Mouse (Mus musculus) cerebellum, adult 11 months (tissue): ENCODE data around the gene Col18a1.

Experiments
- DNase-seq: peaks from one replicate; pipeline ENCODE4 v3.0.0; 2022

Col18a1 gene

GRCm38 (mm10) chr10:77165963-77166717 is at the start of gene Col18a1:
Col18a1 (minus strand) TSS chr10:77166548.
- DNase-seq: no peak

GRCm38 (mm10) chr10:77215641-77216040 is 49.3 kb upstream of the Col18a1 start:
- DNase-seq: no peak

- no peak for DNase-seq
Observed at GRCm38 (mm10) chr10:77214586-77214985, 48.2 kb upstream of the Col18a1 start.

GRCm38 (mm10) chr10:77213483-77213882 is 47.1 kb upstream of the Col18a1 start:
- no peak for DNase-seq

- no peak for DNase-seq
Observed at GRCm38 (mm10) chr10:77212354-77213120, 46.2 kb upstream of the Col18a1 start.

GRCm38 (mm10) chr10:77211116-77211570 is 44.8 kb upstream of the Col18a1 start:
- no peak for DNase-seq

- DNase-seq: no peak
Observed at GRCm38 (mm10) chr10:77210666-77211065, 44.3 kb upstream of the Col18a1 start.

- DNase-seq: no peak
Observed at GRCm38 (mm10) chr10:77209261-77209660, 42.9 kb upstream of the Col18a1 start.

- no peak for DNase-seq
Observed at GRCm38 (mm10) chr10:77206565-77207079, 40.3 kb upstream of the Col18a1 start.

GRCm38 (mm10) chr10:77206134-77206533 is 39.8 kb upstream of the Col18a1 start:
- DNase-seq: no peak

- DNase-seq: no peak
Observed at GRCm38 (mm10) chr10:77203960-77204359, 37.6 kb upstream of the Col18a1 start.

GRCm38 (mm10) chr10:77201919-77202318 is 35.6 kb upstream of the Col18a1 start:
- no peak for DNase-seq

- DNase-seq: no peak
Observed at GRCm38 (mm10) chr10:77200295-77200694, 33.9 kb upstream of the Col18a1 start.

- DNase-seq: no peak
Observed at GRCm38 (mm10) chr10:77199229-77199628, 32.9 kb upstream of the Col18a1 start.

GRCm38 (mm10) chr10:77197469-77198209 is 31.3 kb upstream of the Col18a1 start:
- DNase-seq: no peak

- no peak for DNase-seq
Observed at GRCm38 (mm10) chr10:77196676-77197075, 30.3 kb upstream of the Col18a1 start.

- no peak for DNase-seq
Observed at GRCm38 (mm10) chr10:77196115-77196514, 29.8 kb upstream of the Col18a1 start.

- no peak for DNase-seq
Observed at GRCm38 (mm10) chr10:77193495-77193894, 27.1 kb upstream of the Col18a1 start.

GRCm38 (mm10) chr10:77192745-77193144 is 26.4 kb upstream of the Col18a1 start:
- DNase-seq: no peak

GRCm38 (mm10) chr10:77190967-77191915 is 24.9 kb upstream of the Col18a1 start:
- no peak for DNase-seq

GRCm38 (mm10) chr10:77187427-77187826 is 21.1 kb upstream of the Col18a1 start:
- no peak for DNase-seq

GRCm38 (mm10) chr10:77182804-77183331 is 16.5 kb upstream of the Col18a1 start:
- DNase-seq: no peak
